Comparison of ENCODE assay signal across 12 mouse cellular contexts in the genomic region with DNA sequence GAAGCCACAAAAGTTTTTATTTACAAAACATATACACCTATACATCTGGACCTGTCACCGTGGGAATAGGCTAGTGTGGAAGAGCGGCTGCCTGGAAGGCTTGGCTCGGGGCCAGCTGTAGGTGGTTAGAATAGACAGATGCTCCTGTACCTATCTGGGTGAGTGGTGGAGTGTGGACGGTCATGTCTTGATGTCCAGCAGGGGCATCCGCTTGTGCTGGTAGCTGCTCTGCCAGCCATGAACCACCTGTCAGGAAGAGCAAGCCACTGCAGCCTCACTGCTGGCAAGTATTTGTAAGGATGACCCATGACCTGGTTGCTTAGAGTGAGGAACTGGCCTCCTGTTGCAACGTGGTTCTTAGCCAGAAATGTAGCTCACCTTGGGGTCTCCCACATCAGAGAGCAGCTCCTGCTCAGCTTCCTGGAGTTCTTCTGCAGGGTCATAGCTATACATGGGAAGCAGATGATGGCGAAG. TPM values are rescaled to one million over a fixed set of nuclear protein-coding genes. Genes with fewer than 3 reads are reported as not detected.
DNase-seq lines count a peak whose midpoint lies in the region; ATAC-seq and TF ChIP-seq lines count a peak whose summit lies in the region.
"Had no signal": no experiment of that assay in that cellular context is flagged by ENCODE, and none has a peak within 500 bp of the region (broad histone marks: within the 10 kb centered on the region; RNA-seq: fewer than 3 reads in every experiment).

No protein-coding gene starts in this region.

- H3K4me3 ChIP-seq in lung, embryonic 14.5 days (ENCODE audit: low read depth, low read length): no peak overlapping the region
- H3K4me3 ChIP-seq in lung, postnatal 0 days (ENCODE audit: low read depth, low read length): no peak overlapping the region
- H3K4me3 ChIP-seq in hindbrain, embryonic 14.5 days (replicated peaks; ENCODE audit: low read length): no peak overlapping the region; the same call in 1 of the 2 replicates
- no peak overlapping the region for H3K4me3 ChIP-seq in myocyte

- H3ac ChIP-seq in myocyte (ENCODE audit: control insufficient read depth, insufficient read length): no peak overlapping the region

- TF ChIP-seq EP300 in lung, postnatal 0 days (IDR thresholded peaks at IDR 0.05): no peak

- ATAC-seq in lung, embryonic 14.5 days (ENCODE audit: insufficient read depth): no peak
- no peak for ATAC-seq in lung, postnatal 0 days
- ATAC-seq in hindbrain, embryonic 14.5 days (ENCODE audit: low FRiP score): no peak
- ATAC-seq: CD4-positive, CD25-positive, alpha-beta regulatory T cell, adult 4 months had no signal

- intact Hi-C loops in gastrocnemius, postnatal 36 days (cut with DNase I): no loop called here
- intact Hi-C loops in heart, postnatal 25 days (cut with DNase I): loop anchor here (10.0 kb wide), 1 partner anchor 201 kb away; no protein-coding TSS in a partner anchor

- no peak for TF ChIP-seq CTCF in lung, embryonic 14.5 days (IDR thresholded peaks at IDR 0.05; ENCODE audit: low read depth)
- no peak for TF ChIP-seq CTCF in lung, postnatal 0 days (IDR thresholded peaks at IDR 0.05)

- H3K27me3 ChIP-seq in lung, embryonic 14.5 days (ENCODE audit: insufficient read depth, low read length): no peaks in the 10 kb centered on the region
- no peaks in the 10 kb centered on the region for H3K27me3 ChIP-seq in lung, postnatal 0 days (replicated peaks; ENCODE audit: insufficient read depth, low read length)
- no peaks in the 10 kb centered on the region for H3K27me3 ChIP-seq in hindbrain, embryonic 14.5 days (ENCODE audit: control insufficient read depth, insufficient read depth, low read length)
- H3K27me3 ChIP-seq in myocyte (ENCODE audit: control insufficient read depth, insufficient read depth, insufficient read length): no peaks in the 10 kb centered on the region

- H3K4me1 ChIP-seq in lung, embryonic 14.5 days (ENCODE audit: insufficient read depth): 0 out of 2 replicates have a peak, but pooled peaks cover 6% of the 10 kb centered on the region
- H3K4me1 ChIP-seq in lung, postnatal 0 days (ENCODE audit: insufficient read depth, low read depth, low read length): peaks cover 6% of the 10 kb centered on the region; the same call in 1 of the 2 replicates
- H3K4me1 ChIP-seq in hindbrain, embryonic 14.5 days (replicated peaks; ENCODE audit: control insufficient read depth, insufficient read depth, low read length): peaks cover 22% of the 10 kb centered on the region

- H3K27ac ChIP-seq in lung, embryonic 14.5 days (ENCODE audit: low read depth): no peak overlapping the region
- no peak overlapping the region for H3K27ac ChIP-seq in lung, postnatal 0 days (ENCODE audit: low read length)
- H3K27ac ChIP-seq in hindbrain, embryonic 14.5 days: no peak overlapping the region

- peak; percentile 40 for DNase-seq in embryo, embryonic 10 days (ENCODE audit: low spot score)
- DNase-seq in embryo, embryonic 11 days: no peak
- no peak for DNase-seq in lung, embryonic 14.5 days
- DNase-seq in lung, postnatal 0 days (ENCODE audit: low spot score): no peak
- DNase-seq in hindbrain, embryonic 14.5 days (ENCODE audit: low spot score): no peak
- DNase-seq in gastrocnemius, postnatal 36 days: no peak
- DNase-seq in heart, postnatal 25 days (ENCODE audit: low spot score): no peak
- DNase-seq: right cerebral cortex, postnatal 4 days had no signal

- H3K9ac ChIP-seq in lung, embryonic 14.5 days: no peak overlapping the region
- H3K9ac ChIP-seq in lung, postnatal 0 days (replicated peaks; ENCODE audit: low read depth): no peak overlapping the region
- no peak overlapping the region for H3K9ac ChIP-seq in hindbrain, embryonic 14.5 days

- peaks cover 13% of the 10 kb centered on the region for H3K79me2 ChIP-seq in myocyte (ENCODE audit: control insufficient read depth, insufficient read depth)

- H3K4me2 ChIP-seq in lung, embryonic 14.5 days: 0 out of 2 replicates have a peak overlapping the region, but pooled peaks have one; percentile 98
- H3K4me2 ChIP-seq in lung, postnatal 0 days (replicated peaks; ENCODE audit: low read depth, low read length): no peak overlapping the region
- 0 out of 2 replicates have a peak overlapping the region, but pooled peaks have one; percentile 98 for H3K4me2 ChIP-seq in hindbrain, embryonic 14.5 days (replicated peaks)
- H3K4me2 ChIP-seq in myocyte (ENCODE audit: low read depth): no peak overlapping the region

- no peak for TF ChIP-seq POLR2A in myocyte (IDR thresholded peaks at IDR 0.05; ENCODE audit: insufficient read length, low read depth)

- WGBS in lung, embryonic 14.5 days: 44% methylated on average over 7 of the region's 7 CpGs
- WGBS in lung, postnatal 0 days: 61% methylated on average over 7 of the region's 7 CpGs
- WGBS in hindbrain, embryonic 14.5 days: 45% methylated on average over 7 of the region's 7 CpGs

- peaks cover 22% of the 10 kb centered on the region for H3K36me3 ChIP-seq in lung, embryonic 14.5 days (ENCODE audit: insufficient read depth)
- H3K36me3 ChIP-seq in lung, postnatal 0 days (ENCODE audit: insufficient read depth, low read length): no peaks in the 10 kb centered on the region
- H3K36me3 ChIP-seq in hindbrain, embryonic 14.5 days (replicated peaks; ENCODE audit: control insufficient read depth, insufficient read depth): peaks cover 15% of the 10 kb centered on the region
- H3K36me3 ChIP-seq in myocyte (ENCODE audit: control insufficient read depth, insufficient read depth): no peaks in the 10 kb centered on the region

- no peaks in the 10 kb centered on the region for H3K9me3 ChIP-seq in lung, embryonic 14.5 days (ENCODE audit: low read depth, low read length)
- H3K9me3 ChIP-seq in lung, postnatal 0 days (ENCODE audit: low read length): no peaks in the 10 kb centered on the region
- no peaks in the 10 kb centered on the region for H3K9me3 ChIP-seq in hindbrain, embryonic 14.5 days (ENCODE audit: control insufficient read depth, low read length)

TF ChIP-seq in myocyte, 11 proteins besides CTCF, POLR2A, EP300 and RAD21:
- TF ChIP-seq MYOG (IDR thresholded peaks at IDR 0.05; ENCODE audit: control insufficient read depth in 1 of 3, insufficient read depth in 1 of 3, insufficient read length in 2 of 3, low read depth in 2 of 3) (no peak), REST (IDR thresholded peaks at IDR 0.05; ENCODE audit: insufficient read depth, insufficient read length) (no peak), CEBPB (IDR thresholded peaks at IDR 0.05; ENCODE audit: insufficient read depth, poor library complexity, severe bottlenecking) (no peak), POLR2AphosphoS2 (IDR thresholded peaks at IDR 0.05; ENCODE audit: insufficient read length, low read depth) (peak; percentile 12), MYOD1 (IDR thresholded peaks at IDR 0.05; ENCODE audit: control insufficient read depth in 1 of 3, insufficient read length in 2 of 3, low read depth in 2 of 3) (peak in 1 of 3 experiments; percentile 55)

RNA-seq across cellular contexts. Expression of a gene that starts 1.7 kb away (rescaled TPM):
- polyA plus RNA-seq in lung, embryonic 14.5 days (2014; fragmentation: Nextera tagmentation; extraction: Ambion mirVana): 17.6 and 21.8 TPM in 2 replicates
- 30.8 and 38.6 TPM in 2 replicates for polyA plus RNA-seq in lung, postnatal 0 days (2015; fragmentation: Nextera tagmentation; extraction: Ambion mirVana)
- polyA plus RNA-seq in hindbrain, embryonic 14.5 days (2014; fragmentation: Nextera tagmentation; extraction: Ambion mirVana): 68.0 and 76.5 TPM in 2 replicates
- polyA plus RNA-seq in myocyte (2012; fragmentation: generic; extraction: Trizol): 46.0 TPM
- total RNA-seq in gastrocnemius, postnatal 36 days (2021): 1 to 10 TPM; 2.7 to 2.8 TPM
- 1 to 10 TPM; 7.3 to 7.7 TPM for total RNA-seq in heart, postnatal 25 days (2021)

RNA-seq across cellular contexts. Expression of a gene that starts 7.5 kb away (rescaled TPM):
- polyA plus RNA-seq in lung, embryonic 14.5 days (2014; fragmentation: Nextera tagmentation; extraction: Ambion mirVana): 295 and 329 TPM in 2 replicates
- polyA plus RNA-seq in lung, postnatal 0 days (2015; fragmentation: Nextera tagmentation; extraction: Ambion mirVana): 41.2 and 50.6 TPM in 2 replicates
- polyA plus RNA-seq in hindbrain, embryonic 14.5 days (2014; fragmentation: Nextera tagmentation; extraction: Ambion mirVana): 136 and 148 TPM in 2 replicates
- 60.9 TPM for polyA plus RNA-seq in myocyte (2012; fragmentation: generic; extraction: Trizol)
- total RNA-seq in gastrocnemius, postnatal 36 days (2021): 10 to 100 TPM; 24.0 to 25.2 TPM
- total RNA-seq in heart, postnatal 25 days (2021): 10 to 100 TPM; 35.2 to 42.0 TPM

RNA-seq across cellular contexts. Expression of a gene that starts 42.6 kb away (rescaled TPM):
- 0.05 and 0.11 TPM in 2 replicates for polyA plus RNA-seq in lung, embryonic 14.5 days (2014; fragmentation: Nextera tagmentation; extraction: Ambion mirVana)
- not detected in 2 replicates for polyA plus RNA-seq in lung, postnatal 0 days (2015; fragmentation: Nextera tagmentation; extraction: Ambion mirVana)
- 9.0 and 10.1 TPM in 2 replicates for polyA plus RNA-seq in hindbrain, embryonic 14.5 days (2014; fragmentation: Nextera tagmentation; extraction: Ambion mirVana)
- polyA plus RNA-seq in myocyte (2012; fragmentation: generic; extraction: Trizol): not detected
- total RNA-seq in gastrocnemius, postnatal 36 days (2021): under 1 TPM in 1 of 2 experiments, not detected in 1; 0.05 TPM
- total RNA-seq in heart, postnatal 25 days (2021): under 1 TPM; 0.11 to 0.44 TPM
- polyA plus RNA-seq: CD4-positive, CD25-positive, alpha-beta regulatory T cell, adult 4 months; heart, embryonic 14.5 days; liver, embryonic 16.5 days had no signal

RNA-seq across cellular contexts. Expression of a gene that starts 59.5 kb away (rescaled TPM):
- 30.5 and 34.4 TPM in 2 replicates for polyA plus RNA-seq in lung, embryonic 14.5 days (2014; fragmentation: Nextera tagmentation; extraction: Ambion mirVana)
- polyA plus RNA-seq in lung, postnatal 0 days (2015; fragmentation: Nextera tagmentation; extraction: Ambion mirVana): 47.6 and 54.1 TPM in 2 replicates
- 107 and 115 TPM in 2 replicates for polyA plus RNA-seq in hindbrain, embryonic 14.5 days (2014; fragmentation: Nextera tagmentation; extraction: Ambion mirVana)
- polyA plus RNA-seq in myocyte (2012; fragmentation: generic; extraction: Trizol): 142 TPM
- total RNA-seq in gastrocnemius, postnatal 36 days (2021): 100 to 1,000 TPM; 232 to 233 TPM
- 100 to 1,000 TPM; 343 TPM for total RNA-seq in heart, postnatal 25 days (2021)

Comparison
In these comparisons a context has a peak if more than half of its experiments do, and no peak if none do; other contexts are left out.
1. H3K4me2 ChIP-seq: peak in lung, embryonic 14.5 days (single experiment) and hindbrain, embryonic 14.5 days (single experiment); none in lung, postnatal 0 days (single experiment) and myocyte (single experiment).